Mouse (Mus musculus): Measurements from ENCODE around the gene A230050P20Rik.

A230050P20Rik gene

DNA sequence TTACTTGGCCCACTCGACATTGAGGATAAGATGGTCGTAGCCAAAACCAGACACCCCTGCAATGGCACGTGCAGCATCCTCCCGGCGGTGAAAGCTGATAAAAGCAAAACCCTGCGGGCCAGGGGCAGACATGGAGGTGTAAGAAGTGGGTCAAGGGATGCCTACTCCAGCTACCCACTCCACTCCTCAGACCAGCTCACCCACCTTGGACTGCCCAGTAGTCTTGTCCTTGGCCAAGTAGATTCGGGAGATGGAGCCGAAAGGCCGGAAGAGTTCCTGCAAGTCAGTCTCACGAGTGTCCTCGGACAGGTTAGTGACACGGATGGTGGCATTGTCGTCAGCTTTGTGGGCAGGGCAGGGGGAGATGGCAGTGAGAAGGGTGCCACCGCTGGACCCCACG, 26.2 kb downstream of the A230050P20Rik start:
- no peak for DNase-seq (ENCODE audit: low spot score in 2 of 2)

DNA sequence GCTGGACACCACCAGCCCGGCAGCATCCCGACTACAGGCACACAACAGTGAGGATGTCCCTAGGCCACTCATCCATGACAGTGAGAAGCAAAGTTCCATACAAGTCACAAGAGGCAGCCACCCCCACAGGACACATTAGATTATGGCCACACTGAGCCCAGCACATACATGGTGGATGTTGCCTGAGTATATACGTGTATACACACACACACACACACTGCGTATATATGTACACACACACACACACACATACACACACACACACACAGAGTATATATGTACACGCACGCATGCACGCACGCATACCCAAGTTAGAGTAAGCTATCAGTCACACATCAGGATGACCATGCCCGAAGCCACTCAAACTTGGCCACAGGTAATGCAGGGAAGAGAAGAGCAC, 26.9 kb downstream of the A230050P20Rik start:
- DNase-seq (ENCODE audit: low spot score in 2 of 2) = no peak

DNA sequence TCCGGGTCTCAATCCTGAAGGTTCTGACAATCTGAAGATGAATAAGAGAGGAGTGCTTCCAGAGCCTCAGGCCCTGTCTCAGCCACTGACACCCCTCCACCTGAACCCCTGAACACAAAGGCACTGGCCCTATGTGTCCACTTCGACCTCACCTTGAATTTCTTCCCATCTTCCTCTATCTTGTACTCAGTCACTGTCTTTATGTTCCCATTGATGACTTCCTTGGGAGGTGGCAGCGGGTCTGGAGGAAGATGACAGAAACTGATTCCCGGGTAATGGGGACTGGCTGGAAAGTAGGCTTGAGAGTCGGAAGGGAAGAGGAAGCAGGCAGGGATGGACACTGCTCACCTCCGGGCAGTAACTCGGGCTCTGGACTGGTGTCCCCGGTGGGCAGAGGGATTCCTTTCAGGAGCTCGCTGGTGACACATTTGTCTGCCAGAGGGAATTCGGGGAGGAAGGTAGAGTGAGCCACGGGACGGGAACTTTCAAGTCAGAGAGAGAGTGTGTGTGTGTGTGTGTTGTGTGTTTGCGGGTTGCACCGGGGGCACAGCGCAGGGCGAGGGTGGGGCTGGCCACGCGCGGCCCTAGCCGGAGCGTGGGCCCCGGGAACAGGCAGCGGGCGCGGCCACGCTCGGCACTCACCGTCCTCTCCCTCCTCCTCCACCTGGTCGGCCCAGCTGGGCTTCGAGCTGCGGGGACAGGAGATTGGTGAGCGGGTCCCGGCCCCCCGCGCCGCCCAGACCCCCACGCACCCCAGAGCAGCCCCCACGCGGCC, 29.5 kb downstream of the A230050P20Rik start:
- DNase-seq (ENCODE audit: low spot score in 2 of 2) = no peak

DNA sequence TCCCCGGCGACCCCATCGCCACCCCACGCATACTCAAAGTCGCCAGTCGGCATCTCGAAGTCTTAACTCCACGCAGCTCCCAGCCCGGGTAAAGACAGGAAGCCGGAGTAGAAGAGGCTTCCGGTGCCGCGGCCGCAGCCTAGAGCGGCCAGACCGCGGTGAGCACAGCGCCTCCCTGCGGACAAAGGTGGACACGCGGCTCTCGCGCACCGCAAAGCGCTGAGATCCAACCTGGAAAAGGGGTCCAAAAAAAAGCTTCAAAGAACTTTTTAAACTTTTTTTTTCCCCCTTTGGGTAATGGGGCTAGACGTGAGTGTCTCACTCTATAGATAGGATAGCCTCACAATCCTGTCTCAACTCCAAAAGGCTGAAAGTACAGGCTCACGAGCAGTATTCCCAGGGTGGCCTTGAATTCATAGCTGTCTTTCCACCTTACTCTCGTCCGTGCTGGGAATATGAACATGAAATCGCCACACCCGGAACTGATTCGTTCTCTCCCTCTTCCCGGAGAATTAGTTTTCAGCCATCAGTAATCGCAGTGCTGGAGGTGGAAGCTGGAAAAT, 30.1 kb downstream of the A230050P20Rik start, which contains the start of gene Eif3g:
Gene Eif3g (minus strand): TSS at position 113 of the 563 bp plus-strand sequence.
- peak; percentile 71 to 83 for DNase-seq (ENCODE audit: low spot score in 2 of 2)

DNA sequence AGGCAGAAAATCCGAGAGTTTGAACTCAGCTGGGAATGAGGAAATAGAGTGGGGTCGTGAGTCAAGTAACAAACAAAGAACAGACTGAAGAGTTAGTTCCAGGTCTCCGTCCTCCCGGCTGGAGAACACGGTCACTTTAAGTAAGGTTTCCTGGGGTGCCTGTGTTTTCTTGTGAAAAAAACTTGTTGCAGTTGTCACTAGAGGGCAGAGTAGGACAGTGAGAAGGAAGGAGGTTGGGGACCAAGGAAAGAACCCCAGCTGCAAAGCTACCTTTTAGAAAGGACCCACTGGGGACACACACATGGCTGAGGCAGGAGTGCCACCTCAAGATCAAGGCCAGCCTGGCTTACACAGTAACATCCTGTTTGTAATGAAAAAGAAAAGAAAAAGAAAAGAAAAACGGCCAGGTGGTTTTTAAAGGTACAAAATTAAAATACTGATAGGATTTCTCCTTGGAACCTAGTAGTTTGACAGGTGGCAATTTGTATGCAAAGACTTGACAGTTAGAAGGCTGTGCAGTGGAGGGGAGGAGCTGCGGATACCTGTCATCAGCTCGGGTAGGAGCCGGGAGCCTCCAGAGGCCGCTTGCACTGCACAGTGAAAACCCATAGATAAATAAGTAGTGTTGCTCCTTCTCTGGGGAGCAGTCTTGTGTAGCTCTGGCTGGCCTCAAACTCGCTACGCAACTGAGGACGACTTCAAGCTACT, 33.2 kb downstream of the A230050P20Rik start:
- DNase-seq (ENCODE audit: low spot score in 2 of 2) = no peak

DNA sequence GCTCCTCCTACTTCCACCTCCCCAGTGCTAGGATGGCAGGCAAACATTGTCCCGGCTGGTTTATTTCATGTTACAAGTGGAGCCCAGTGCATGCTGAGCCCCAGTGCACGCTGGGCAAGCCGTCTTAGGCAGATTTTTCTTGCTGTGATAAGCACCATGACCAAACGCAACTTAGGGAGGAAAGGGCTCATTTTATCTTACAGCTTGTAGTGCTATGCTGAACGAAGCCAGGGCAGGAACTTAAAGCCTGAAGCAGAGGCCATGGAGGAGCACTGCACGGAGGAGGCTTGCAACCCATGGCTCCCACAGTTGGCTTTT, 33.7 kb downstream of the A230050P20Rik start:
- no peak for DNase-seq (ENCODE audit: low spot score in 2 of 2)

DNA sequence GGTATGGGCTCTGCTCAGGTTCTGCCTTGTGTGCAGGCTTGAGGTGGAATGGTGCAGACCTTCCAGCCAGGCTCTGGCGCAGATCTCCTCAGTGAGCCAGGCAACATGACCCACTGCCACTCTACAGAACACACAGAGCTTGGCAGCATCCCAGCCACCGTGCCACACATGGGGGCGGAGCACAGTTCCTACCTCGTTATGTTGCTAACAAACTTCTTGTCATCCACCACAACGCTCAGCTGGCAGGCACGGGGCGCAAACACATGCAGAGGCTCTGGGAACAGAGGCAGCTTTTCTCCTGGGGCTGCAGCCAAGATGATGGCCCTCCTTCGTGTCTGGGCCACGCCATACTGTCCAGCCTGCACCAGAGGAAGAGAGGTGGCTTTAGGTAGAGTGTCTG, 41.5 kb downstream of the A230050P20Rik start:
- DNase-seq (ENCODE audit: low spot score in 2 of 2) = no peak

DNA sequence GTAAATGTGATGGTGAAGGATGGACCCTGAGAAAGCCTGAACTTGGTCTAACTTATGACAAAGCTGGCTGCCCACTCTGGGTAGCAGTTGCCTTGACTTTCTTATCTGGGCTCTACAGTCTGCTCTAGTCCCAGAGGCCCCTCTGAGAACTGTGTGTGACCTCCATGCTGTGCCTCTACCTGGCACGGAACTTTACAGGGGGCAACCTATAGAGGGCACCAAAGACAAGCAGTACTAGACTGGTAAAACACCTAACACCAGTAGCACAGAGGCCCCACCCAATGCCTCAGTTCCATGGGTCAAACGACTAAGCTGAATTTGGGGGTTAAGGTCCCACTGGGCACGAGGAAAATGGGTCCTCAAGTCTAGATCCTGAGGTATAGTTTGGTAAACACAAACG, 47.7 kb downstream of the A230050P20Rik start:
- peak in 1 of 2 experiments; percentile 17 for DNase-seq (ENCODE audit: low spot score in 2 of 2)

DNA sequence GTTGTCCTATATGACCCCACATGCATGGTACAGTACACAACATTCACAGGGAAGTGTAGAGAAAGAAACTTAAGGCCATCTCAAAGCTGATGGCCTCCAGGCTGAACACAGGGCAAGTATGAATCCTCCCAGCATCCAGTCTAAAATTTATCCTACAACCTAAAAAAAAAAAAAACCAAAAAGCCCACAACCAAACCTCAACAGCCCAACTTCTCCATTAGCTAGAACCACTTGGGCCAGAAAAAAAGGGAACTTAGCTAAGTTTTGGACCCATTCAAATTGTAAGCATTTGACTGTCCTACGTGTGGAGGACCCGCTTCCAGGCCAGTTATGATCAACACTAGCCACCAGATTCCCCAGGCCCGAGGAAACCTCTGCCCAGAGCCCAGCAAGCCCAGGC, 54.8 kb downstream of the A230050P20Rik start:
- DNase-seq (ENCODE audit: low spot score in 2 of 2) = no peak
